Mouse (Mus musculus) cerebellum, adult 18-20 months (tissue): ENCODE data around the gene Gm12888.
"Not testable (repeated sequence)": the region's sequence is repeated elsewhere in the genome, so short reads cannot be mapped to it uniquely, and the experiment has no call there.

Source experiments
- DNase-seq, 2 experiments: peaks; one replicate each; pipeline ENCODE4 v3.0.0; 2021

The Gm12888 gene

GRCm38 (mm10) chr4:121324817-121325216, at the start of gene Gm12888:
Gene Gm12888 (minus strand): TSS chr4:121324917.
- not testable (repeated sequence) for DNase-seq
